Mouse (Mus musculus): ENCODE data around the gene Itgam. TPM values are rescaled to one million over a fixed set of nuclear protein-coding genes. Genes with fewer than 3 reads are reported as not detected.

The Itgam gene
- polyA plus RNA-seq, 1 experiment: not detected

GRCm38 (mm10) chr7:128116396-128116795, 54.0 kb downstream of the Itgam start:
- H3K4me3 ChIP-seq (ENCODE audit: insufficient read depth, poor library complexity, severe bottlenecking): no peak overlapping the region
- H3ac ChIP-seq (ENCODE audit: control insufficient read depth, insufficient read length, low read depth): no peak overlapping the region
- no peak for TF ChIP-seq USF1 (IDR thresholded peaks at IDR 0.05; ENCODE audit: low read depth)
- no peak for TF ChIP-seq CEBPB (IDR thresholded peaks at IDR 0.05; ENCODE audit: low read depth)
- no peak for TF ChIP-seq FOSL1 (IDR thresholded peaks at IDR 0.05; ENCODE audit: insufficient read depth, low read length, poor library complexity, severe bottlenecking)
- TF ChIP-seq MYOG (IDR thresholded peaks at IDR 0.05; ENCODE audit: control insufficient read depth, extremely low read depth, insufficient read length): no peak
- no peak for TF ChIP-seq MYOD1 (IDR thresholded peaks at IDR 0.05; ENCODE audit: control insufficient read depth, insufficient read length, low read depth)
- TF ChIP-seq MAX (IDR thresholded peaks at IDR 0.05): no peak
- no peak for TF ChIP-seq CTCF (IDR thresholded peaks at IDR 0.05; ENCODE audit: control insufficient read depth, insufficient read depth, insufficient read length)
- H3K79me3 ChIP-seq (ENCODE audit: low read depth): no peaks in the 10 kb centered on the region
- H3K27me3 ChIP-seq (ENCODE audit: control insufficient read depth, insufficient read depth, insufficient read length): peaks cover 30% of the 10 kb centered on the region
- no peaks in the 10 kb centered on the region for H3K36me3 ChIP-seq (ENCODE audit: control insufficient read depth, insufficient read depth)
- H3K79me2 ChIP-seq (ENCODE audit: control insufficient read depth, insufficient read depth): no peaks in the 10 kb centered on the region

- Histone ChIP-seq H3K79me2 (ENCODE audit: control insufficient read depth, insufficient read depth) (no peaks in the 10 kb centered on the region), H3K4me3 (ENCODE audit: insufficient read depth, poor library complexity, severe bottlenecking) (no peak overlapping the region), H3K27me3 (ENCODE audit: control insufficient read depth, insufficient read depth, insufficient read length) (peaks cover 17% of the 10 kb centered on the region), H3K36me3 (ENCODE audit: control insufficient read depth, insufficient read depth) (no peaks in the 10 kb centered on the region), H3K79me3 (ENCODE audit: low read depth) (no peaks in the 10 kb centered on the region), H3ac (ENCODE audit: control insufficient read depth, insufficient read length, low read depth) (no peak overlapping the region)
- TF ChIP-seq MYOG (IDR thresholded peaks at IDR 0.05; ENCODE audit: control insufficient read depth, extremely low read depth, insufficient read length) (no peak), MAX (IDR thresholded peaks at IDR 0.05) (no peak), USF1 (IDR thresholded peaks at IDR 0.05; ENCODE audit: low read depth) (no peak), MYOD1 (IDR thresholded peaks at IDR 0.05; ENCODE audit: control insufficient read depth, insufficient read length, low read depth) (no peak), CTCF (IDR thresholded peaks at IDR 0.05; ENCODE audit: control insufficient read depth, insufficient read depth, insufficient read length) (no peak), CEBPB (IDR thresholded peaks at IDR 0.05; ENCODE audit: low read depth) (no peak), FOSL1 (IDR thresholded peaks at IDR 0.05; ENCODE audit: insufficient read depth, low read length, poor library complexity, severe bottlenecking) (no peak)
These were observed 57.5 kb downstream of the Itgam start for GRCm38 (mm10) chr7:128119726-128120490.

- H3K36me3 ChIP-seq (ENCODE audit: control insufficient read depth, insufficient read depth): no peaks in the 10 kb centered on the region
- TF ChIP-seq MYOG (IDR thresholded peaks at IDR 0.05; ENCODE audit: control insufficient read depth, extremely low read depth, insufficient read length): no peak
- no peak for TF ChIP-seq CTCF (IDR thresholded peaks at IDR 0.05; ENCODE audit: control insufficient read depth, insufficient read depth, insufficient read length)
- no peak for TF ChIP-seq MAX (IDR thresholded peaks at IDR 0.05)
- no peak for TF ChIP-seq MYOD1 (IDR thresholded peaks at IDR 0.05; ENCODE audit: control insufficient read depth, insufficient read length, low read depth)
- no peak for TF ChIP-seq FOSL1 (IDR thresholded peaks at IDR 0.05; ENCODE audit: insufficient read depth, low read length, poor library complexity, severe bottlenecking)
- TF ChIP-seq CEBPB (IDR thresholded peaks at IDR 0.05; ENCODE audit: low read depth): no peak
- TF ChIP-seq USF1 (IDR thresholded peaks at IDR 0.05; ENCODE audit: low read depth): no peak
- peaks cover 19% of the 10 kb centered on the region for H3K27me3 ChIP-seq (ENCODE audit: control insufficient read depth, insufficient read depth, insufficient read length)
- H3K79me2 ChIP-seq (ENCODE audit: control insufficient read depth, insufficient read depth): no peaks in the 10 kb centered on the region
- H3K79me3 ChIP-seq (ENCODE audit: low read depth): no peaks in the 10 kb centered on the region
- H3ac ChIP-seq (ENCODE audit: control insufficient read depth, insufficient read length, low read depth): no peak within 1 kb of the TSS
- no peak within 1 kb of the TSS for H3K4me3 ChIP-seq (ENCODE audit: insufficient read depth, poor library complexity, severe bottlenecking)
These were observed 66.6 kb downstream of the Itgam start, which contains the start of gene Itgax for GRCm38 (mm10) chr7:128128741-128129720. TSS of gene Itgax (plus strand) at chr7:128129547.

GRCm38 (mm10) chr7:128132148-128132547, 69.7 kb downstream of the Itgam start:
- Histone ChIP-seq H3K36me3 (ENCODE audit: control insufficient read depth, insufficient read depth) (no peaks in the 10 kb centered on the region), H3K79me2 (ENCODE audit: control insufficient read depth, insufficient read depth) (no peaks in the 10 kb centered on the region), H3K27me3 (ENCODE audit: control insufficient read depth, insufficient read depth, insufficient read length) (peaks cover 28% of the 10 kb centered on the region), H3K4me3 (ENCODE audit: insufficient read depth, poor library complexity, severe bottlenecking) (no peak overlapping the region), H3K79me3 (ENCODE audit: low read depth) (no peaks in the 10 kb centered on the region), H3ac (ENCODE audit: control insufficient read depth, insufficient read length, low read depth) (no peak overlapping the region)
- TF ChIP-seq CEBPB (IDR thresholded peaks at IDR 0.05; ENCODE audit: low read depth): no peak
- no peak for TF ChIP-seq USF1 (IDR thresholded peaks at IDR 0.05; ENCODE audit: low read depth)
- TF ChIP-seq CTCF (IDR thresholded peaks at IDR 0.05; ENCODE audit: control insufficient read depth, insufficient read depth, insufficient read length): no peak
- TF ChIP-seq MYOG (IDR thresholded peaks at IDR 0.05; ENCODE audit: control insufficient read depth, extremely low read depth, insufficient read length): no peak
- TF ChIP-seq MAX (IDR thresholded peaks at IDR 0.05): no peak
- TF ChIP-seq FOSL1 (IDR thresholded peaks at IDR 0.05; ENCODE audit: insufficient read depth, low read length, poor library complexity, severe bottlenecking): no peak
- TF ChIP-seq MYOD1 (IDR thresholded peaks at IDR 0.05; ENCODE audit: control insufficient read depth, insufficient read length, low read depth): no peak

GRCm38 (mm10) chr7:128133596-128133995, 71.2 kb downstream of the Itgam start:
- Histone ChIP-seq H3K79me3 (ENCODE audit: low read depth) (no peaks in the 10 kb centered on the region), H3K4me3 (ENCODE audit: insufficient read depth, poor library complexity, severe bottlenecking) (no peak overlapping the region), H3ac (ENCODE audit: control insufficient read depth, insufficient read length, low read depth) (no peak overlapping the region), H3K27me3 (ENCODE audit: control insufficient read depth, insufficient read depth, insufficient read length) (peaks cover 28% of the 10 kb centered on the region), H3K36me3 (ENCODE audit: control insufficient read depth, insufficient read depth) (no peaks in the 10 kb centered on the region), H3K79me2 (ENCODE audit: control insufficient read depth, insufficient read depth) (no peaks in the 10 kb centered on the region)
- no peak for TF ChIP-seq MAX (IDR thresholded peaks at IDR 0.05)
- no peak for TF ChIP-seq CEBPB (IDR thresholded peaks at IDR 0.05; ENCODE audit: low read depth)
- no peak for TF ChIP-seq CTCF (IDR thresholded peaks at IDR 0.05; ENCODE audit: control insufficient read depth, insufficient read depth, insufficient read length)
- no peak for TF ChIP-seq USF1 (IDR thresholded peaks at IDR 0.05; ENCODE audit: low read depth)
- TF ChIP-seq FOSL1 (IDR thresholded peaks at IDR 0.05; ENCODE audit: insufficient read depth, low read length, poor library complexity, severe bottlenecking): no peak
- no peak for TF ChIP-seq MYOG (IDR thresholded peaks at IDR 0.05; ENCODE audit: control insufficient read depth, extremely low read depth, insufficient read length)
- no peak for TF ChIP-seq MYOD1 (IDR thresholded peaks at IDR 0.05; ENCODE audit: control insufficient read depth, insufficient read length, low read depth)

Data from C2C12 (cell line).